Comparison of ENCODE assay signal across 8 mouse cellular contexts in the genomic region with DNA sequence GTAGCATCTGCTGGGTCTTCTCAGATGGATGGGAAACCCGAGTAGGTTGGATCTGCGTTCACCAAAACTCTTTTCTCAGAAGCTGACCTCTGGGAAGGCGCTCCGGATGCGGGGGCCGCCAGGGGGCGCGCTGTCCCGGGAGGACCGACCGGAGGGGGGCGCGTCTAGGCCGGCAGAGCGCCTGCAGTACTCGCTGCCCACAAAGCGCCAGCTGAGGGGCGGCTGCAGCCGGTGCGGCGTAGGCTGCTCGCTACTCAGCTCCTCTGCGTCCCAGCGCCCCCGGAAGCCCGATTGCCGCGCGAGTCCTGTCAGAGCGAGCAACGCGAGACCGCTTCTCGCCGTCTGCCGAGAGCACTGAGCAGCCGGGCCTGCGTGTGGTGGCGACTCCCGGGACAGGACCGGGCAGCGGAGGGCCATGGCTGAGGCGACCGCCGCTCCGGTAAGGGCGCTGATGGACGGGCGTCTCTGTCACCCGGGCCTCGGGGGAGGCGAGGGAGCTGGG. TPM values are rescaled to one million over a fixed set of nuclear protein-coding genes. Genes with fewer than 3 reads are reported as not detected.
DNase-seq lines count a peak whose midpoint lies in the region; ATAC-seq and TF ChIP-seq lines count a peak whose summit lies in the region.

TSS of gene Zfp398 (plus strand) at position 180 of the 502 bp plus-strand sequence.

- under 1% methylated on average over 45 of the region's 52 CpGs for WGBS in forebrain, embryonic 13.5 days
- WGBS in large intestine, adult 2 months, result under 1% methylated on average over 52 of the region's 52 CpGs
- under 1% methylated on average over 52 of the region's 52 CpGs for WGBS in liver, embryonic 16.5 days (ENCODE audit: insufficient replicate concordance)
- WGBS in neural tube, embryonic 12.5 days, result under 1% methylated on average over 52 of the region's 52 CpGs
- WGBS in stomach, postnatal 0 days, result under 1% methylated on average over 49 of the region's 52 CpGs

- H3K27me3 ChIP-seq in forebrain, embryonic 13.5 days, result no peaks in the 10 kb centered on the region
- H3K27me3 ChIP-seq in liver, embryonic 16.5 days (ENCODE audit: control insufficient read depth, insufficient read depth, low read depth, low read length), result no peaks in the 10 kb centered on the region
- no peaks in the 10 kb centered on the region for H3K27me3 ChIP-seq in neural tube, embryonic 12.5 days (replicated peaks)
- no peaks in the 10 kb centered on the region for H3K27me3 ChIP-seq in stomach, postnatal 0 days (ENCODE audit: control insufficient read depth, insufficient read depth, low read length)

- peaks cover 19% of the 10 kb centered on the region for H3K4me1 ChIP-seq in forebrain, embryonic 13.5 days
- peaks cover 26% of the 10 kb centered on the region for H3K4me1 ChIP-seq in liver, embryonic 16.5 days (ENCODE audit: control insufficient read depth, low read depth, low read length)
- peaks cover 3% of the 10 kb centered on the region; the same call in 1 of the 2 replicates for H3K4me1 ChIP-seq in neural tube, embryonic 12.5 days
- no peaks in the 10 kb centered on the region for H3K4me1 ChIP-seq in stomach, postnatal 0 days (replicated peaks; ENCODE audit: control insufficient read depth, insufficient read depth)

- H3K27ac ChIP-seq in forebrain, embryonic 13.5 days, result peak within 1 kb of the TSS; percentile 97
- peak within 1 kb of the TSS; percentile 92 for H3K27ac ChIP-seq in liver, embryonic 16.5 days (ENCODE audit: low read length)
- peak within 1 kb of the TSS; percentile 94 for H3K27ac ChIP-seq in neural tube, embryonic 12.5 days
- H3K27ac ChIP-seq in stomach, postnatal 0 days (replicated peaks), result peak within 1 kb of the TSS; percentile 98

- intact Hi-C loops in heart, postnatal 10 days (cut with DNase I), result loop anchor here (5.0 kb wide), 1 partner anchor 42 kb away; the partner anchor contains the start of gene Zfp282

- peak; percentile 99 for TF ChIP-seq CTCF in stomach, postnatal 0 days (IDR thresholded peaks at IDR 0.05; ENCODE audit: low read depth)

- peak within 1 kb of the TSS; percentile 96 for H3K9ac ChIP-seq in forebrain, embryonic 13.5 days
- peak within 1 kb of the TSS; percentile 83 for H3K9ac ChIP-seq in liver, embryonic 16.5 days (ENCODE audit: low read depth, low read length)
- H3K9ac ChIP-seq in neural tube, embryonic 12.5 days, result peak within 1 kb of the TSS; percentile 95
- H3K9ac ChIP-seq in stomach, postnatal 0 days (ENCODE audit: low read length), result peak within 1 kb of the TSS; percentile 94

- peak; percentile 59 for TF ChIP-seq EP300 in stomach, postnatal 0 days (optimal IDR thresholded peaks at IDR 0.05)

- H3K36me3 ChIP-seq in forebrain, embryonic 13.5 days (ENCODE audit: poor library complexity, severe bottlenecking), result 0 out of 2 replicates have a peak, but pooled peaks cover 7% of the 10 kb centered on the region
- H3K36me3 ChIP-seq in liver, embryonic 16.5 days (ENCODE audit: control insufficient read depth, insufficient read depth), result no peaks in the 10 kb centered on the region
- 0 out of 2 replicates have a peak, but pooled peaks cover 4% of the 10 kb centered on the region for H3K36me3 ChIP-seq in neural tube, embryonic 12.5 days
- H3K36me3 ChIP-seq in stomach, postnatal 0 days (ENCODE audit: control insufficient read depth, insufficient read depth, low read length), result no peaks in the 10 kb centered on the region

- H3K9me3 ChIP-seq in forebrain, embryonic 13.5 days (replicated peaks), result no peaks in the 10 kb centered on the region
- no peaks in the 10 kb centered on the region for H3K9me3 ChIP-seq in liver, embryonic 16.5 days (replicated peaks; ENCODE audit: control insufficient read depth, low read length)
- H3K9me3 ChIP-seq in neural tube, embryonic 12.5 days, result no peaks in the 10 kb centered on the region
- no peaks in the 10 kb centered on the region for H3K9me3 ChIP-seq in stomach, postnatal 0 days (ENCODE audit: control insufficient read depth, low read length)

- peak; percentile 86 for ATAC-seq in cerebellum, adult (ENCODE audit: insufficient number of reproducible peaks, low FRiP score, low TSS enrichment)
- ATAC-seq in forebrain, embryonic 13.5 days, result peak; percentile 96
- peak; percentile 94 for ATAC-seq in liver, embryonic 16.5 days (ENCODE audit: low read depth)
- ATAC-seq in neural tube, embryonic 12.5 days (ENCODE audit: low FRiP score, low read depth), result peak; percentile 93
- ATAC-seq in stomach, postnatal 0 days (ENCODE audit: low FRiP score, low TSS enrichment), result peak; percentile 97

- H3K4me3 ChIP-seq in forebrain, embryonic 13.5 days, result peak within 1 kb of the TSS; percentile 94
- peak within 1 kb of the TSS; percentile 93 for H3K4me3 ChIP-seq in liver, embryonic 16.5 days (ENCODE audit: low read depth, low read length)
- peak within 1 kb of the TSS; percentile 86 for H3K4me3 ChIP-seq in neural tube, embryonic 12.5 days
- H3K4me3 ChIP-seq in stomach, postnatal 0 days (ENCODE audit: low read depth, low read length), result peak within 1 kb of the TSS; percentile 96

- DNase-seq in ES-CJ7 (ENCODE audit: low read depth, low spot score), result peak; percentile 96
- peak; percentile 96 to 97 for DNase-seq in heart, postnatal 10 days
- DNase-seq in large intestine, adult 2 months (ENCODE audit: low read depth, low spot score), result peak; percentile 61
- peak; percentile 96 for DNase-seq in stomach, postnatal 0 days (ENCODE audit: low spot score)

- H3K4me2 ChIP-seq in forebrain, embryonic 13.5 days, result peak within 1 kb of the TSS; percentile 78
- peak within 1 kb of the TSS; percentile 91 for H3K4me2 ChIP-seq in liver, embryonic 16.5 days (ENCODE audit: low read depth, low read length)
- H3K4me2 ChIP-seq in neural tube, embryonic 12.5 days (replicated peaks), result peak within 1 kb of the TSS; percentile 71
- H3K4me2 ChIP-seq in stomach, postnatal 0 days (replicated peaks; ENCODE audit: low read depth), result peak within 1 kb of the TSS; percentile 75

RNA-seq across cellular contexts. Expression of gene Zfp398, which starts in this region (rescaled TPM):
- 13.1 and 14.7 TPM in 2 replicates for polyA plus RNA-seq in forebrain, embryonic 13.5 days (2015; fragmentation: Nextera tagmentation; extraction: Ambion mirVana)
- 1 to 10 TPM; 7.1 TPM for total RNA-seq in heart, postnatal 10 days (2021)
- 3.5 and 6.4 TPM in 2 replicates for polyA plus RNA-seq in large intestine, adult 2 months (2012; rRNA removed)
- polyA plus RNA-seq in liver, embryonic 16.5 days (2015; fragmentation: Nextera tagmentation; extraction: Ambion mirVana), result 1.6 and 1.9 TPM in 2 replicates
- polyA plus RNA-seq in neural tube, embryonic 12.5 days (2016; fragmentation: Nextera tagmentation; extraction: Ambion mirVana), result 13.4 and 14.5 TPM in 2 replicates
- polyA plus RNA-seq in stomach, postnatal 0 days (2015; fragmentation: Nextera tagmentation; extraction: Ambion mirVana), result 3.8 and 4.0 TPM in 2 replicates

Comparison
In these comparisons a context has a peak if more than half of its experiments do, and no peak if none do; other contexts are left out.
1. Peak in every context shown above with its lines: DNase-seq, ATAC-seq, H3K4me3 ChIP-seq and H3K27ac ChIP-seq.